13 mouse cellular contexts compared by ENCODE assay signal in genomic region chrX:13729835-13730480, GRCm38 (mm10).
DNase-seq lines count a peak whose midpoint lies in the region; ATAC-seq and TF ChIP-seq lines count a peak whose summit lies in the region.
"Had no signal": no experiment of that assay in that cellular context is flagged by ENCODE, and none has a peak within 500 bp of the region (broad histone marks: within the 10 kb centered on the region; RNA-seq: fewer than 3 reads in every experiment).

No protein-coding gene starts in this region.

- H3K36me3 ChIP-seq in forebrain, embryonic 13.5 days (ENCODE audit: poor library complexity, severe bottlenecking): no peaks in the 10 kb centered on the region
- H3K36me3 ChIP-seq in forebrain, embryonic 15.5 days: no peaks in the 10 kb centered on the region
- no peaks in the 10 kb centered on the region for H3K36me3 ChIP-seq in stomach, postnatal 0 days (ENCODE audit: control insufficient read depth, insufficient read depth, low read length)
- H3K36me3 ChIP-seq: embryonic facial prominence, embryonic 15.5 days; hindbrain, embryonic 12.5 days; liver, embryonic 15.5 days; midbrain, embryonic 12.5 days had no signal

- 78% methylated on average over 1 of the region's 1 CpGs for WGBS in forebrain, embryonic 13.5 days
- WGBS in forebrain, embryonic 15.5 days: 93% methylated on average over 1 of the region's 1 CpGs
- WGBS in stomach, postnatal 0 days: 47% methylated on average over 1 of the region's 1 CpGs

- H3K4me3 ChIP-seq in forebrain, embryonic 13.5 days: no peak overlapping the region
- no peak overlapping the region for H3K4me3 ChIP-seq in forebrain, embryonic 15.5 days
- H3K4me3 ChIP-seq in left cerebral cortex, adult 2 months: no peak overlapping the region
- H3K4me3 ChIP-seq in stomach, postnatal 0 days (ENCODE audit: low read depth, low read length): no peak overlapping the region
- H3K4me3 ChIP-seq: embryonic facial prominence, embryonic 15.5 days; hindbrain, embryonic 12.5 days; liver, embryonic 15.5 days; midbrain, embryonic 12.5 days had no signal

- intact Hi-C loops in left cerebral cortex, adult 2 months (cut with DNase I): no loop called here
- intact Hi-C loops in left cerebral cortex, postnatal 25 days (cut with DNase I): loop anchor here (5.0 kb wide), 1 partner anchor 117 kb away; no protein-coding TSS in a partner anchor

- H3K4me2 ChIP-seq in forebrain, embryonic 13.5 days: no peak overlapping the region
- no peak overlapping the region for H3K4me2 ChIP-seq in forebrain, embryonic 15.5 days (replicated peaks)
- H3K4me2 ChIP-seq in stomach, postnatal 0 days (replicated peaks; ENCODE audit: low read depth): no peak overlapping the region
- H3K4me2 ChIP-seq: embryonic facial prominence, embryonic 15.5 days; heart, embryonic 11.5 days; hindbrain, embryonic 12.5 days; liver, embryonic 15.5 days; midbrain, embryonic 12.5 days had no signal

- no peaks in the 10 kb centered on the region for H3K9me3 ChIP-seq in forebrain, embryonic 13.5 days (replicated peaks)
- no peaks in the 10 kb centered on the region for H3K9me3 ChIP-seq in forebrain, embryonic 15.5 days
- no peaks in the 10 kb centered on the region for H3K9me3 ChIP-seq in stomach, postnatal 0 days (ENCODE audit: control insufficient read depth, low read length)
- H3K9me3 ChIP-seq: embryonic facial prominence, embryonic 15.5 days; hindbrain, embryonic 12.5 days; liver, embryonic 15.5 days; midbrain, embryonic 12.5 days had no signal

- H3K9ac ChIP-seq in forebrain, embryonic 13.5 days: no peak overlapping the region
- H3K9ac ChIP-seq in forebrain, embryonic 15.5 days (replicated peaks): no peak overlapping the region
- H3K9ac ChIP-seq in stomach, postnatal 0 days (ENCODE audit: low read length): no peak overlapping the region
- H3K9ac ChIP-seq: embryonic facial prominence, embryonic 15.5 days; hindbrain, embryonic 12.5 days; liver, embryonic 15.5 days; midbrain, embryonic 12.5 days had no signal

- 0 out of 2 replicates have a peak, but pooled peaks cover 5% of the 10 kb centered on the region for H3K4me1 ChIP-seq in forebrain, embryonic 13.5 days
- no peaks in the 10 kb centered on the region for H3K4me1 ChIP-seq in forebrain, embryonic 15.5 days
- no peaks in the 10 kb centered on the region for H3K4me1 ChIP-seq in stomach, postnatal 0 days (replicated peaks; ENCODE audit: control insufficient read depth, insufficient read depth)
- H3K4me1 ChIP-seq: embryonic facial prominence, embryonic 15.5 days; hindbrain, embryonic 12.5 days; liver, embryonic 15.5 days; midbrain, embryonic 12.5 days had no signal

- no peak for TF ChIP-seq EP300 in stomach, postnatal 0 days (optimal IDR thresholded peaks at IDR 0.05)

- no peak for DNase-seq in left cerebral cortex, adult 2 months (ENCODE audit: extremely low spot score in 1 of 2, low spot score in 2 of 2)
- no peak for DNase-seq in left cerebral cortex, postnatal 25 days (ENCODE audit: low spot score in 2 of 2)
- DNase-seq in urinary bladder, postnatal 14 days (ENCODE audit: low spot score): peak; percentile 20
- no peak for DNase-seq in urinary bladder, postnatal 25 days (ENCODE audit: low spot score)
- DNase-seq in stomach, postnatal 0 days (ENCODE audit: low spot score): peak; percentile 49
- no peak for DNase-seq in spleen, adult 18-20 months

- TF ChIP-seq CTCF in left cerebral cortex, adult 2 months (IDR thresholded peaks at IDR 0.05): peak; percentile 34
- TF ChIP-seq CTCF in stomach, postnatal 0 days (IDR thresholded peaks at IDR 0.05; ENCODE audit: low read depth): peak; percentile 56

- no peaks in the 10 kb centered on the region for H3K27me3 ChIP-seq in forebrain, embryonic 13.5 days
- H3K27me3 ChIP-seq in forebrain, embryonic 15.5 days: no peaks in the 10 kb centered on the region
- no peaks in the 10 kb centered on the region for H3K27me3 ChIP-seq in stomach, postnatal 0 days (ENCODE audit: control insufficient read depth, insufficient read depth, low read length)
- H3K27me3 ChIP-seq: embryonic facial prominence, embryonic 15.5 days; hindbrain, embryonic 12.5 days; liver, embryonic 15.5 days; midbrain, embryonic 12.5 days had no signal

- 0 out of 2 replicates have a peak, but pooled peaks have one; percentile 16 for ATAC-seq in forebrain, embryonic 13.5 days
- no peak for ATAC-seq in forebrain, embryonic 15.5 days (replicated peaks)
- ATAC-seq in stomach, postnatal 0 days (ENCODE audit: low FRiP score, low TSS enrichment): peak; percentile 42; the same call in 1 of the 2 replicates

- H3K27ac ChIP-seq in forebrain, embryonic 13.5 days: no peak overlapping the region
- no peak overlapping the region for H3K27ac ChIP-seq in forebrain, embryonic 15.5 days (replicated peaks)
- H3K27ac ChIP-seq in left cerebral cortex, adult 2 months: no peak overlapping the region
- H3K27ac ChIP-seq in stomach, postnatal 0 days (replicated peaks): no peak overlapping the region
- H3K27ac ChIP-seq: embryonic facial prominence, embryonic 15.5 days; hindbrain, embryonic 12.5 days; liver, embryonic 15.5 days; midbrain, embryonic 12.5 days had no signal

Comparison
In these comparisons a context has a peak if more than half of its experiments do, and no peak if none do; other contexts are left out.
1. DNase-seq: peak in urinary bladder, postnatal 14 days (single experiment) and stomach, postnatal 0 days (single experiment); none in left cerebral cortex, adult 2 months (0 of 2), left cerebral cortex, postnatal 25 days (0 of 2), urinary bladder, postnatal 25 days (single experiment) and spleen, adult 18-20 months (0 of 2).